In the genomic region with DNA sequence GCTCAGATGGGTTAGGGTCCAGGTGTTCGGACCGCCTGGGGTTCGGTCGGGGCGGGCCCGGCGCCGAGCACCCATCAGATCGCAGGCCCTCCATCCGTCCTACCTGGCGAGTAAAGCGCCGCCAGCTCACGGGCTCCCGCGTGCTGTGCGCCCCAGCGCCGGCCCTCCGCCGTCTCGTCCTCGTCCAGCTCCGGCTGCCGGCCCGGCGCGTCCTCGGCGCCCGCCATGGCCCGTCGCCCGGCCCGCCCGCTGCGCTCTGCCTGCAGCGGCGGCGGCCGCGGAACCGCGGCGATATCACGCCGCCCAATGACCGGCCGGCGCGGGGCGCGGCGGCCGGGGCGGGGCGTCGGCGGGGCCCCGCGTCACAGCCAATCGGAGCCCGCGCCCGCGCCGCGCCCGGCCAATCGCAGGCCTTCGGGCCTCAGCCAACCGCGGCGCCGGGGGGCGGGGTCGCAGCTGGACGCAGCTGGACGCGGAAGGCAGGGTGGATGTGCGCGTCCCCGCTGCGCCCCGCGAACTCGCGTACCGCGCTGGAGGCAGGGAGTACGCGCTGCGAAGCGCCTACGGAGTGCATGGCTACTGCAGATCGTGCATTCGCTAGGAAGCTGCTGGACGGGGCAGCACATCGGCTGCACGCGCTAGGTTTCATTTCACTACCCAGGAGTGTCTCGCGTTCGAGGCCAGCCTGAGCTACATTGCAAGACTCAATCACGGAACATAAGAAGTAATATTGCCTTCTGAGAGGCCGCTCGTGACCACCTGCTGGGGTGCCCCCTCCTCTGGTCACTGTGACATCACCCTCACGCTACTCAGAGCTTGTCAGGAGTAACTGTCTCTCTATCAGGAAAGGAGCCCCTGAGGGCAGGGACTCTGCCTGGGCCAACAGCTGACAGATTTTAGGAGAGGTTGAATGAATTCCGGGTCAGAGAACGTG, we compare ENCODE assay signal across 8 mouse cellular contexts. TPM values are rescaled to one million over a fixed set of nuclear protein-coding genes. Genes with fewer than 3 reads are reported as not detected.
DNase-seq lines count a peak whose midpoint lies in the region; ATAC-seq lines count a peak whose summit lies in the region.

A gene (minus strand): TSS at position 227 of the 934 bp plus-strand sequence.

- ATAC-seq in inflammation-experienced regulatory T-cells, adult 6 months: peak; percentile 78

- DNase-seq in adrenal gland, adult 2 months: peak; percentile 97
- peak; percentile 98 for DNase-seq in embryo, embryonic 11 days
- peak; percentile 96 for DNase-seq in gastrocnemius, postnatal 25 days
- DNase-seq in left cerebral cortex, postnatal 25 days (ENCODE audit: low spot score in 2 of 2): peak; percentile 96 to 98
- peak; percentile 95 for DNase-seq in mesoderm, embryonic 11.5 days (ENCODE audit: low read depth, low spot score)
- peak; percentile 96 for DNase-seq in right cerebral cortex, postnatal 25 days
- DNase-seq in urinary bladder, postnatal 36 days (ENCODE audit: low spot score in 2 of 2): peak; percentile 86 to 93

- intact Hi-C loops in left cerebral cortex, postnatal 25 days (cut with DNase I): no loop called here

RNA-seq across cellular contexts. Expression of the gene that starts here (rescaled TPM):
- 10 to 100 TPM; 20.0 to 21.0 TPM for total RNA-seq in adrenal gland, adult 2 months (2021)
- 31.2 and 38.6 TPM in 2 replicates for polyA plus RNA-seq in adrenal gland, adult 2 months (2012; rRNA removed)
- 10 to 100 TPM in 1 of 2 experiments, 1 to 10 TPM in 1; 7.7 to 11.6 TPM for total RNA-seq in gastrocnemius, postnatal 25 days (2021)
- polyA plus RNA-seq in inflammation-experienced regulatory T-cells, adult 6 months (2017; shearing (Covaris generic)): not detected
- total RNA-seq in left cerebral cortex, postnatal 25 days (2021): 10 to 100 TPM; 43.9 to 47.8 TPM

Comparison
In these comparisons a context has a peak if more than half of its experiments do, and no peak if none do; other contexts are left out.
1. Peak in every context shown above with its lines: DNase-seq and ATAC-seq.
2. RNA of the gene that starts here (polyA plus RNA-seq): 31.2 to 38.6 TPM in adrenal gland, adult 2 months; not detected in inflammation-experienced regulatory T-cells, adult 6 months; every median in the first group is over 10 times any median in the second.
3. Peak in ATAC-seq in inflammation-experienced regulatory T-cells, adult 6 months; RNA of the gene not detected or under 1 TPM.